Mouse (Mus musculus) liver, embryonic 11.5 days (tissue): ENCODE measurements around the gene Ube2f. TPM values are rescaled to one million over a fixed set of nuclear protein-coding genes. Genes with fewer than 3 reads are reported as not detected.

Experiments
- polyA plus RNA-seq: library from polyadenylated mRNA; unstranded; fragments of >200 nt; fragmentation: Nextera tagmentation; extraction: Ambion mirVana; gene quantifications from 2 replicates; pipeline ENCODE4 v1.2.1, GENCODE M21; 2014

Gene Ube2f
- polyA plus RNA-seq, 1 experiment from 2014 or later = 78.5 TPM

Other genes with a start within 250 kb of the Ube2f start
- 2.4 TPM in 2 replicates for gene Rbm44, start 105.2 kb upstream of the Ube2f start, polyA plus RNA-seq
- gene Ramp1, start 70.5 kb upstream of the Ube2f start, polyA plus RNA-seq = 3.5 and 4.0 TPM in 2 replicates
- 36.9 and 37.0 TPM in 2 replicates for gene Scly, start 48.0 kb downstream of the Ube2f start, polyA plus RNA-seq
- 0.05 and 0.10 TPM in 2 replicates for gene Espnl, start 71.8 kb downstream of the Ube2f start, polyA plus RNA-seq
- 0.17 and 0.64 TPM in 2 replicates for gene Klhl30, start 100.7 kb downstream of the Ube2f start, polyA plus RNA-seq
- 3.1 and 4.1 TPM in 2 replicates for gene Erfe, start 116.1 kb downstream of the Ube2f start, polyA plus RNA-seq
- gene Ilkap, start 148.5 kb downstream of the Ube2f start, polyA plus RNA-seq = 159 and 168 TPM in 2 replicates
- 50.8 and 51.8 TPM in 2 replicates for gene Hes6, start 163.7 kb downstream of the Ube2f start, polyA plus RNA-seq
- gene Per2, start 209.0 kb downstream of the Ube2f start, polyA plus RNA-seq = 4.5 and 6.8 TPM in 2 replicates
- 4.4 TPM in 2 replicates for gene Traf3ip1, start 244.3 kb downstream of the Ube2f start, polyA plus RNA-seq